Mouse (Mus musculus) splenic B cell, adult 2 months (primary cell): ENCODE measurements around the gene 4930404N11Rik.
A peak's percentile ranks its signal among the peaks of the same experiment; 100 is the strongest.

Source experiments
- DNase-seq: peaks from one replicate; pipeline ENCODE4 v3.0.0-alpha.2; 2011; ENCODE audit warnings: low read depth, low spot score
- H3K27me3 ChIP-seq: 2 replicates; pipeline ENCODE4 v1.6.1; 2012; ENCODE audit warnings: mild to moderate bottlenecking, low read length, moderate library complexity, mixed read lengths; ENCODE audit not compliant: control insufficient read depth, poor library complexity, insufficient read depth, severe bottlenecking
- H3K36me3 ChIP-seq: 2 replicates; pipeline ENCODE4 v1.6.1; 2012; ENCODE audit warnings: mild to moderate bottlenecking, low read length, moderate library complexity, mixed read lengths; ENCODE audit not compliant: control insufficient read depth, poor library complexity, insufficient read depth, severe bottlenecking

4930404N11Rik gene

DNA sequence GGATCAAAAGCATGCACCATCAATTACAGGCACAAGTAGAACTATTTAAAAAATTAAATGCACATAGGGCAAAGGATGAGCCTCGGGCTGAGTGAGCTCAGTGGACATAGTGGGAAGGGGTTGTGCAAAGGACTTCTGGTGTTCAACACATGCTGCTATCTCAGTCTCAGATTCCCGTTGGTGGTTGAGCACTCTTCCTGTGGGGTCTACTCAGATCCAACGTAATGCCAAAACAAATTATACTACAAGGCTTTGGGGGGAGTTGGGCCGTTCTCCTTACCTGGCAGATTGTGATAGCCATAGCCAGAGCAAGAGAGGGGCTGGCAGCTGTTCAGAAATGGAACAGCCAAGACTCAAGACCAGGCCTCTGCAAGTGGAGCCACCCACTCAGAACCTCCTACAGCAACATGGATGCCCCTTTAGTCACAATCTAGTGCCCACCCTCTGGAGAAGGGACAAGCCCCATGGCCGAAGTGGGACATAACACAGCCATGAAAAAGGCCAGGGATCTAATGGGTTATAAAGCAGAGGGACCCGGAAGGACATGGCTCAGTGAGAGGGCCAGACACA lies 14.3 kb upstream of the 4930404N11Rik start:
- 0 out of 2 replicates have a peak, but pooled peaks cover 2% of the 10 kb centered on the region for H3K36me3 ChIP-seq
- H3K27me3 ChIP-seq: no peaks in the 10 kb centered on the region
- DNase-seq: no peak

- no peaks in the 10 kb centered on the region for H3K27me3 ChIP-seq
- no peak for DNase-seq
- H3K36me3 ChIP-seq: 0 out of 2 replicates have a peak, but pooled peaks cover 2% of the 10 kb centered on the region
These were observed 13.6 kb upstream of the 4930404N11Rik start for GRCm38 (mm10) chr10:81379183-81379553.

- Histone ChIP-seq H3K27me3 (no peaks in the 10 kb centered on the region), H3K36me3 (0 out of 2 replicates have a peak, but pooled peaks cover 2% of the 10 kb centered on the region)
- DNase-seq: peak; percentile 100
These were observed 13.1 kb upstream of the 4930404N11Rik start for GRCm38 (mm10) chr10:81378553-81379182.

- H3K36me3 ChIP-seq: 0 out of 2 replicates have a peak, but pooled peaks cover 2% of the 10 kb centered on the region
These were observed 12.4 kb upstream of the 4930404N11Rik start, which contains the start of gene Fzr1 for GRCm38 (mm10) chr10:81377793-81378552. Gene Fzr1 (minus strand): TSS chr10:81378516.

GRCm38 (mm10) chr10:81377362-81377664 lies 11.7 kb upstream of the 4930404N11Rik start:
- no peak for DNase-seq
- Histone ChIP-seq H3K27me3 (no peaks in the 10 kb centered on the region), H3K36me3 (0 out of 2 replicates have a peak, but pooled peaks cover 2% of the 10 kb centered on the region)

More at GRCm38 (mm10) chr10:81377793-81378552, 12.4 kb upstream of the 4930404N11Rik start, which contains the start of gene Fzr1:
- DNase-seq: no peak
- H3K27me3 ChIP-seq: no peaks in the 10 kb centered on the region

- DNase-seq: no peak
- no peaks in the 10 kb centered on the region for H3K27me3 ChIP-seq
- 0 out of 2 replicates have a peak, but pooled peaks cover 2% of the 10 kb centered on the region for H3K36me3 ChIP-seq
These were observed 11.1 kb upstream of the 4930404N11Rik start for GRCm38 (mm10) chr10:81376561-81377361.

DNA sequence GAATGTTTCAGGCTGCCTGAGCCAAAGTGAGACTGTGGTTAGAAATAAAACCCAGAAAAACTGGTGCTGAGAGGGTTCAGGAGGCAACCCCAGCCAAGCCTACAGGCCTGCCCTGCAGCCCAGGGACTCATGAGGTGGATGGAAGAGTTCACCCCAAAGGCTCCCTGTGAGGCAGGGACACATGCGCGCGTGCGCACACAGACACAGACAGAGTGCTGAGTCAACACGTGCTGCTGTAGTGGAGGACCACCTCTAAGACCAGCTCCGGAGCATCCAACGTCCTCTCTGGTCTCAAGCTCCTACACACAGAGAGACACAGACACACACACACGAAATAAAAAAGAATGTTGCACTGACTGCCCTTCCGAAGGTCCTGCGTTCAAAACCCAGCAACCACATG lies 9.7 kb upstream of the 4930404N11Rik start:
- Histone ChIP-seq H3K27me3 (no peaks in the 10 kb centered on the region), H3K36me3 (peaks cover 2% of the 10 kb centered on the region; the same call in 1 of the 2 replicates)
- no peak for DNase-seq

DNA sequence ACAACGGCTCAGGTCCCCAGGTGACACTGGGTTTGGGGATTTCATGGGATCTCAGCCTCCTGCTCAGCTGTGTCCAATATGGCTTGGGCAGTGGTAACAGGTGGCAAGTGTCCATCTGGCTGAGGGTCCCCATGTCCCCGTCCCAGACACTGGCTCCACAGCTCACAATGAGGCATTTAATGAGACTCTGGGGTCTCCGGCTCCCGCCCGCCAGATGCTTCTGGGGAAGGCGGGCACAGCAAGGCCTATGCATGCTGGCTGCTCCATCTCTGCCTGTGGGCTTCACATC lies 1.5 kb upstream of the 4930404N11Rik start:
- Histone ChIP-seq H3K27me3 (no peaks in the 10 kb centered on the region), H3K36me3 (peaks cover 7% of the 10 kb centered on the region)
- DNase-seq: no peak

DNA sequence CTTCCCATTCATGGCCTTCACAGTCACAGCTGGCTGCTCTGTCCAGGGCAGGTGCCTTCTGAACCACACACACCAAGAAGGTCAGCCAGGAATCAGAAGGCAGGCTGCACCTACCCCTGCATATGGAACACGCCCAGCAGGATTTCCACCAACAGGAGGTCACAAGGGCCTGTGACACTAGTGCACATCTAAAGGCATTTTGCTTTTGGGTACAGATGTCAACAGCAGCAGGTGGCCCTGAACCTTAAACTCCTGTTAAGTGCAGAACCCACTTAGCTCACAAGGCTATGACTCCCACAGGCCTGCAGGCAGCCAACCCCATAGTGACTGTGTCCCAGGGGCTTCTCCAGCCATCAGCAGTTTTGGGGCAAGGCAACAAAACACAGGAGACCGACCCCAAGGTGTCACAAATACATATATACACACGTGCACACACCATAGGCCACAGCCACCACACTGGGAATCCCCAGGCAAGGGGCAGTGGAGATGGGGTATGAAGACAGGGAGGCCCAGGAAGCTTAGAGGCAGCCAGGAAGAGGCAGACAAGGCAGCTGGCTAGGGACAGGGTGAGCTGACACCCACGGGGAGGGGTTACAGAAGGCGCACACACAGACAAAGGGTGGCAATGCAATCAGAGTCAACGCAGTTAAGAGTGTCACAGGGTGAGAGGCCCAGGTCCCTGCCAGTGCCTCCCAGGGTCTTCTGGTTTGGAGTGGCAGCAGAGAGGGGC lies 1.0 kb upstream of the 4930404N11Rik start:
- no peak for DNase-seq

GRCm38 (mm10) chr10:81365073-81365472 lies 543 bp downstream of the 4930404N11Rik start:
- peaks cover 7% of the 10 kb centered on the region for H3K36me3 ChIP-seq
- no peaks in the 10 kb centered on the region for H3K27me3 ChIP-seq
- no peak for DNase-seq

More for the DNA sequence above, 1.0 kb upstream of the 4930404N11Rik start:
- Histone ChIP-seq H3K36me3 (peaks cover 7% of the 10 kb centered on the region), H3K27me3 (no peaks in the 10 kb centered on the region)

DNA sequence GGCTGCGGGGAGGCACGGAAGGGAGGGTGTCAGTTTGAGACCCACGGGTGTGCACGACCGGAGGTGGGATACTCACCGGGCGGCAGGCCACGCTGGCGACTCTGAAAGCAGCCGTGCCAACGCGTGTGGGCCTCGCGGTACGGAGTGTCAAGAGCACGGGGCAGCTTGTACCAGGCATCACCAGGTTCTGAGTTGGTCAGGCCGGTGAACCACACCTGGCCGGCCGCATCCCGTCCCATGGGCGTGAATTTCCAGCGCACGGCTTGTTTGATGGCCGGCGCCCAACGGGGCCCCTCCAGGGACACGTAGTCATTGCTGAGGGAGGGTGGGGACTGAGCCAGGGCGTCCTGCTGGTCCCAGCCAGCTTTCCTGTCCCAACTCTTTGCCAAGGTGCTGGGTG lies 950 bp downstream of the 4930404N11Rik start:
- peaks cover 7% of the 10 kb centered on the region for H3K36me3 ChIP-seq
- no peak for DNase-seq
- H3K27me3 ChIP-seq: no peaks in the 10 kb centered on the region

DNA sequence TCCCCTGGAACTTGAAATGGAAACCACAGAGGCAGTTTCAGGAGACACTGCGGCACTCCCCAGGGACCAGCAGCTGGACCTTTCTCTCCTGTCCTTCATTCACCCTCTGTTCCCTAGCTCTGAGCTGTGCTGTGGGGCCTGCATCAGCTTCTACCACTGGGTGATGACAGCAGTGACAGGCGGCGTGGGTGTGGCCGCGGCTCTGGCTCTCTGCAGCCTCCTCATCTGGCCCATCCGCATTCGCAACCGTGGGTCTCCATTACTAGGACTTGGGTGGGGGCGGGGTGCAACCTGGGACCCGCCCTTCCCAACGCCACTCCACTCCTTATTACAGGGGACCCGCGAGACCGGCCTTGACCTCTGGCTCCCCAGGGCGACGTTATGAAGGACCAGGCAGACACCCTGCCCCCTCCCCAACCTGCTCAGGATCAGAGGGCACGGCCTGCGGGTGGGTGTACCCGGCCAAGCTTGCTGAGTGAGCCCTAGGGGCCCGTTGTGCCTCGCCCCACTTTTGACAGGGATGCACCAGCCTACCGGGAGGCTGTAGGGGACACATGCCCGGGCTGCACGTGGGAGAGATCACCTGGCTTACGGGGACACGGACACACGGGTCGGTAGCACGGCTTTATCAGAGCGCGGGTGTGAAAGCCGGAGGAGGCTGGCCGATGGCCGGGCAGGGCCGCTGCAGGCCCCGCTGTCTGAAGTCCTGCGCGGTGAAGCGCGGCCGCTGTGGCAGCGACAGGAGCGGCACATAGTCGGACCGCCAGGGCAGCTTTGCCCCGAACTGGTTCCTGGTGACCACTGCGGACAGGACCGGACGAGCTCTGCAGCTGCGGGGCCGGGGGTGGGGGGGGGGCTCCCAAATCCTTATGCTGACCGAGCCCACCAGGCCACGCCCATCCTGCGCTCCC lies 1.9 kb downstream of the 4930404N11Rik start:
- peaks cover 7% of the 10 kb centered on the region for H3K36me3 ChIP-seq
- no peak for DNase-seq
- no peaks in the 10 kb centered on the region for H3K27me3 ChIP-seq

DNA sequence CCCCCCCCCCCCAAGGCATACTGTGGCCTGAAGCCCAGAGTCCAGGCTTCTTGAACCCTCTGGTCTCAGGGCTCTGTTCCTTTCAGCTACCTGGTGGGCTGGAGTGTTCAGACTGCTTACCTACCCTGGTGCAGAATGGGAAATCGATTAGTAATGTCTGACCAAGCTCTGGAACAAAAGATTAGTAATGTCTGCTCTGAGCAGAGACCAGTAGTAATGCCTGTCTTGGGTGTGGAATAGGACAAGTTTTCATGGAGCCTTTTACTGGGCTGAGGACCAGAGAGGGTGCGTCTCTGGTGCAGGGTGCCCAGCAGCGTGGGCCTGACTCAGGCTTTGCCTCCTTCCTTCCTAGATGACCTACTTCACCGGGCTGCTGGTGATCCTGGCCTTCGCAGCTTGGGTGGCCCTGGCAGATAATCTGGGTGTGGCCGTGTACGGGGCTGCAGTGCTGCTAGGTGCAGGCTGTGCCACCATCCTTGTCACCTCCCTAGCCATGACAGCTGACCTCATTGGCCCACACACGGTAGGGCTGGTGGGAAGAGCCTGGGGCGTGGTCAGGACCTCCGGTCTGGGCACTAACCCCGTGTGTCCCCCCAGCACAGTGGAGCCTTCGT lies 3.2 kb downstream of the 4930404N11Rik start:
- DNase-seq: no peak
- H3K36me3 ChIP-seq: peaks cover 5% of the 10 kb centered on the region

More for the DNA sequence above, 3.2 kb downstream of the 4930404N11Rik start:
- H3K27me3 ChIP-seq: no peaks in the 10 kb centered on the region
